Mouse (Mus musculus) bone marrow, adult 2 months (tissue): ENCODE results near the gene Gm49416.

Experiments
- CTCF ChIP-seq: fragments of 200-500 bp; IDR thresholded peaks from 2 replicates; pipeline ENCODE4 v1.5.1; 2011; ENCODE audit warnings: low read length, control low read depth; ENCODE audit not compliant: control insufficient read depth, insufficient read depth
- POLR2A ChIP-seq: fragments of 200-500 bp; IDR thresholded peaks from 2 replicates; pipeline ENCODE4 v1.6.1; 2011; ENCODE audit warnings: low read depth, mild to moderate bottlenecking, control low read depth, low read length, borderline replicate concordance; ENCODE audit not compliant: control insufficient read depth

GRCm38 (mm10) chr19:8892829-8893766, 4.4 kb downstream of the Gm49416 start, which contains the start of gene Ints5:
- TF ChIP-seq CTCF: no peak
- peak; percentile 77 for TF ChIP-seq POLR2A
